Mouse (Mus musculus) adipocyte (in vitro differentiated cells): ENCODE measurements around the gene Evc2.
A peak's percentile ranks its signal among the peaks of the same experiment; 100 is the strongest.

Source experiments
- DNase-seq: peaks from one replicate; pipeline ENCODE4 v3.0.0-alpha.2; 2016; ENCODE audit warnings: low spot score

Evc2 gene

GRCm38 (mm10) chr5:37338288-37338687 lies at the start of gene Evc2:
TSS of gene Evc2 (plus strand) at chr5:37338499.
- peak; percentile 76 for DNase-seq

DNA sequence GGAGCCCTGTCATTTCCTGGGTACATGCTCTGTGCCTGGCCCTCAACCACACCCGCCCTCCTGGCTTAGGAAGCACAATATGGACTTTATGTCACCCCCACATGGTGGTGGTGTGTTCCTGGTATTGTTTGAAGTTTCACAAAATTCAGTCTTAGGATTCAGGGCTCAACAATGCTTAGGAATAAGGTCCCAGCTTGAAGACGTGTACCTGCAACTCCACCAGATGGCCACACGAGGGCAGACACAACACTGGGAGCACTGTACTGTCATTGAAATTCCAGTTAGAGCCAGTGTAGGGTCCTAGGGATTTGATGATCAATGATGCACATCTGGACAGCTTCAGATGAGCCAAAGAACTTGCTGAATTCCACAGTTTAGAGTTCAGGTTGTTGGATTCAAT lies 49.1 kb upstream of the Evc2 start:
- peak; percentile 66 for DNase-seq

DNA sequence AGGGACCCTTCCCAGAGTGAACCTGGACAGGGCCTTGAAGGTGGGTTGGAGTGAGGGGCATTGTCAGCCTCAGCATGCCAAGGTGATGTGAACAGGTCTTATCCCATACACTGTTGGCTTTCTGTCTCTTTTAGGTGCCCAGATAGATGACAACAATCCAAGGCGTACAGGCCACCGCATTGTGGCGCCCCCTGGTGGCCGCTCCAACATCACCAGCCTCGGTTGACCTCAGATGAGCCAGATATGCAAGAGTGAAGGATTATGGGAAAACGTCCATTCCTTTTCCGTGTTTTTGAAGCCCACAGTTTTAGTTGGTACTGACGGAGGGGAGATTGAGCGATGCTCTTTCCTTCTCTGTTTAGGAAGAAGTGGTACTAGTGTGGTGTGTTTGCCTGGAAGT lies 47.3 kb upstream of the Evc2 start:
- DNase-seq: no peak

- no peak for DNase-seq
These were observed 41.6 kb upstream of the Evc2 start for GRCm38 (mm10) chr5:37296717-37297116.

GRCm38 (mm10) chr5:37298370-37298769 lies 39.9 kb upstream of the Evc2 start:
- DNase-seq: peak; percentile 66

GRCm38 (mm10) chr5:37310026-37310425 lies 28.3 kb upstream of the Evc2 start:
- no peak for DNase-seq

GRCm38 (mm10) chr5:37312980-37313722 lies 25.1 kb upstream of the Evc2 start:
- no peak for DNase-seq

DNA sequence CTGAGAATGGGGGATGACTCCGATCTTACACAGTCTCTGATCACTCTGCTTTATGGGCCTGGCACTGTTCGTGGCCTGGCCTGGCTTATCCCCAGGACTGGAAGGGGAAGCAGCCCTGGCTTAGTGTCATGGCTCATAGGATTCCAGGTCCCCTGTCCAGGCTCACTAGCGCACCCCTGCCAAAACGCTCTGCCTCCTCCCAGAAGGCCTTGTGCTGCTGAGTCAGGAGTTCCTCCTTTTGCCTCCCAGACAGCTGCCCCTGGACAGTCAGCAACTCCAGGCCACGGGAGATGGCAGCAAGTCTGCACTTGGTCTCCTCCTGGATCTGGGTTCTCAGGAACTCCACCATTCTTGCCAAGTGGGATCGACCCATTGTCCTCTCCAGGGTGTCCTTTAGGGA lies 19.6 kb upstream of the Evc2 start:
- no peak for DNase-seq

GRCm38 (mm10) chr5:37320174-37320573 lies 18.1 kb upstream of the Evc2 start:
- no peak for DNase-seq

GRCm38 (mm10) chr5:37320761-37321160 lies 17.5 kb upstream of the Evc2 start:
- no peak for DNase-seq

GRCm38 (mm10) chr5:37326675-37327074 lies 11.6 kb upstream of the Evc2 start:
- no peak for DNase-seq

DNA sequence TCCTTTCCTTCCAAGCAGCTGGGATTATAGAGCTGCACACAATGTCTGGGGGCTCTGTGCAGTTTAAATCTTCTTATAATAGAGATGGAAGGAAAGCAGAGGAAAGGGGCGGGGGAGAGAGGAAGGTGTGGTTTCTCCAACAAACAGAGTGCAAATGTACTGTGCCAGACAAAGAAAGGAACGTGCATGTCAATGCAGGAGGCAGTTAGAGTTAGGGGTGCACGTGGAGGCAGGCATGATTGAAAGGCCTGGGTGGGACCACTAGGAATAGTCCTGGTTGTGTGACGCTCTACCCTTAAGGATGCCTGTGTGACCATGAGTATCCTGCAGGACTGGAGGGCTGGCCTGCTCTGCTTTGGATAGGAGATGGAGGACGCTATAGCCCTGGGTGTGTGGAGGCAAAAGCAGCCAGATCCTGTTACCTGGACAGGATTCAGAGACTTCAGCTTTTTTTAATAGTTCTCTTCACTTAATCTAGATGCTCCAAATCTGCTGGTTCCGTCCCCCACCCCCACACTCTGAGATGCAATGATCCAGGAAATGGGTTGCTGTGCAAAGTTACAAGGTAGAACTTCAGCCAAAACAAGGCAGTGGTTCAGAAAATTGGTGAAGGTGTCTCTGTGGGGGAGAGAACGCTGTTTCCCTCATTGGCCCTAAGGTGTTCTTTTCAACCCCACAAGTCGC lies 7.7 kb upstream of the Evc2 start:
- DNase-seq: no peak

GRCm38 (mm10) chr5:37331133-37331505 lies 7.2 kb upstream of the Evc2 start:
- no peak for DNase-seq

GRCm38 (mm10) chr5:37332066-37332465 lies 6.2 kb upstream of the Evc2 start:
- no peak for DNase-seq

DNA sequence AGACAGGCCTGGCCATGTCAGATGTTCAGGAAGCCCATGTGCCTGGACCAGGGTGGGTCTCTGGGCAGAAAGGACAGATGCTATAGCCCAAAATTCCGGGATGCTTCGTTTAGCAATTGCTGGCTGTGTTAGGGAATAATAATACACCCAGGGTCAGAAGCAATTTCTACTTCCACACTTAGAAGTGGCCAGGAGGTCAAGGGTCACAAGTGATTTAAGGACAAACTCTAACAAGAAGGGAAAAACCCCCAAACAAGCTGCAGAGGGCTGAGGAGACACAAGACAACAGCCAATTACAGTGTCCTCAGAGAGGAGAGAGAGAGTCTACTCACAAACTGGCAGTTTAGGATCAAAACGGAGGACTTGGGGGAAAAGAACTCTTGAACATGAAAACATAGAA lies 3.2 kb upstream of the Evc2 start:
- DNase-seq: no peak

- peak; percentile 69 for DNase-seq
These were observed 1.7 kb upstream of the Evc2 start, which contains the start of gene Evc for GRCm38 (mm10) chr5:37336485-37337105. TSS of gene Evc (minus strand) at chr5:37336894.

DNA sequence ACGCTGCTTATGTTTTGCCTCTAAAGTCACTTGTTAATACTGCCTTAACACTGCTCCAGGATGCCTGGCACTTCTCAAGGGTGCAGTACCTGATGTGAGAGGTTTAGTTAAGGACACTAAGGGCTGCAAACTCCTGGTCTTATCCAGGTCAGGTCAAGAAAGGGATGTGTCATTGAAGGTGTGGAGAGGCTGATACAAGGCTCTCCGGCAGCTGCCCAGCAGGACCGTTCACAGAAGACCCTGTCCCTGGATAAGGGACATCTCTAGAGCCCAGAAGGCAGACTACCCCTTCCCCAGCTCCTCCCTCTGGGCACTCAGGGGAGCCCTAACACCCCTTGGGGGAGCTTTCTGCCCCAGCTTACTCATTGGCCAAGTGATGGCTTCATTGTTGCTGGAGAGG lies 603 bp upstream of the Evc2 start:
- DNase-seq: no peak

GRCm38 (mm10) chr5:37343962-37344361 lies 5.7 kb downstream of the Evc2 start:
- DNase-seq: no peak

- no peak for DNase-seq
These were observed 13.5 kb downstream of the Evc2 start for GRCm38 (mm10) chr5:37351791-37352190.

DNA sequence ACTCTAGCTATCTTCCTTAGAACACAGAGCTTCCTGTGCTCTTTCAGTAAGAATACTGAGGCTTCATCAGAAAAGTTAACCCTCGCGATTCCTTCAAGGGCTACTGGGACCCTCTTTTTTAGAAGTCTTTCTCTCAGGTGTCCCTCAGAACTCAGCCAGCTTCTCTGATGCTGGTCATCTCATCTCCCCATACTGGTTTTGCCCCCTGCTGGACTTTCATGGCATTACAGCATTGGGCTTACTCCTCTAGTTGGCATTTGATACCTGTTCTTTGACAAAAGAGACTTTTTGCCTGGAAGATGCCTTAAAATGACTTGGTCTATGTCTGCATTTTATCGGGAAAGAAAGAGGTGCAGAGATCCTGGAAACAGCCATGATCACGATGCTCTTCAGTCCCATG lies 16.1 kb downstream of the Evc2 start:
- DNase-seq: peak; percentile 81

GRCm38 (mm10) chr5:37356027-37356426 lies 17.7 kb downstream of the Evc2 start:
- no peak for DNase-seq

DNA sequence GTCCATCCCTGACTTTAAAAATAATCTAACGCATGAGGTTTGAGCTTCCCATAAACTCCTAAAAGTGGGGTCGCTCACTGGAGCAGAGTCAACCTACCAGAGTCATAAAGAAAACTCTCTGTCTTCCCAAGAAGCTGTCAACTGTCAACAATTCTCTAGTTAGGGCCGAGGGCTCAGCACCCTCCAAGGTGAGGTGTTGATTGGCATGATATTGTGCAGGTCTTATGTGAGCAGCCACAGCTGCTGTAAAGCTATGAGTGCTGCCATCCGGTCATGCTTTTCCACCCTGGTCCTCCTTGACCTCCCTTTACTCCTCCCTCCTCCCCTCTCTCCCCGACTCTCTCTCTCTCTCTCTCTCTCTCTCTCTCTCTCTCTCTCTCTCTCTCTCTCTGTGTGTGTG lies 24.3 kb downstream of the Evc2 start:
- DNase-seq: no peak

- DNase-seq: no peak
These were observed 25.0 kb downstream of the Evc2 start for GRCm38 (mm10) chr5:37363284-37363683.
